Mouse (Mus musculus) lung, postnatal 4 days (tissue): ENCODE measurements around the gene Ctrc.

Experiments
- DNase-seq, 2 experiments: peaks; one replicate each; pipeline ENCODE4 v3.0.0; 2021

Gene Ctrc

DNA sequence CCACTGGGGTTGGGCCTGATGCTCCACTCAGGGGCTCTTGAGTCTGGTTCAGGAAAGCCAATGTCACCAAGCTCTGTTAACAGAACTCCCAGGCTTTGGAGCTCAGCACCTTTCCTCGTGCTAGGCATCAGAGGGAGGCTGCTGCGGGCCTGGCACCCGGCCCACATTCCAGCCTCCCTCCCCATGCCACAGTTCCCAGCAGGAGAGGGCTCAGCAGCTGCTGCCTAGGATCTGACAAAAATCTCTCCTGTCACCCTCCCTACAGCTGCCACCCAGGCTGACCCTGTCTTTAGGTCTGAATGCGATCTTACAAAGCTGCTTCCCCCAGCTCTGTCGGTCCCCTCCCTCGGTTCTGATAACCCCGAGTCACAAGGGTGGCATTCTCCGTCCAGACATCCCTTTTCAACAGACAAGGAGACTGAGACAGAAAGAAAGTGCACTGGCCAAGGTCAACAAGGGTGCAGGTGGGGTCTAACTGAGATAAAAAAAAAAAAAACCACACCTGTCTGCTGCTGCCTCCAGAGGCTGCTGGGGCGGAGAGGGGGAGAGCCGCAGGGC lies 20.9 kb upstream of the Ctrc start:
- peak; percentile 48 to 78 for DNase-seq

DNA sequence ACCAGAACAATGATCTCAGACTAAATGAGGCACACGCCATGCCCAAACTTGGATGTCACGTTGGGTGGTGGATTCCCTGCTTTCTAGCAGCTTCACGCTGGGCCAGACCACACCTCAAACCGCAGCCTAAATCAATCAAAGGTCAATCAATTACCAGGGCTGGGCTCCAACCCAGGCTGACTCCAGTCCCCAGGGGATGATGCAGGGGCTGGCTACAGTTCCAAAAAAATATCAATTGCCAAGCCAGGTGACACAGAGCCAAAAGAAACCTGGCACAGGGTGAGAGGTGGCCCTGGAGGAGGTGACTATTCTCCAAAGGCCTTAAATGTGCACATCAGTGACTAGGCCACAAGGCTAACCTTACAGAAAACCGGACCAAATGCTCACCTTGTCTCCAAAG lies 19.4 kb upstream of the Ctrc start:
- peak in 1 of 2 experiments; percentile 13 for DNase-seq

DNA sequence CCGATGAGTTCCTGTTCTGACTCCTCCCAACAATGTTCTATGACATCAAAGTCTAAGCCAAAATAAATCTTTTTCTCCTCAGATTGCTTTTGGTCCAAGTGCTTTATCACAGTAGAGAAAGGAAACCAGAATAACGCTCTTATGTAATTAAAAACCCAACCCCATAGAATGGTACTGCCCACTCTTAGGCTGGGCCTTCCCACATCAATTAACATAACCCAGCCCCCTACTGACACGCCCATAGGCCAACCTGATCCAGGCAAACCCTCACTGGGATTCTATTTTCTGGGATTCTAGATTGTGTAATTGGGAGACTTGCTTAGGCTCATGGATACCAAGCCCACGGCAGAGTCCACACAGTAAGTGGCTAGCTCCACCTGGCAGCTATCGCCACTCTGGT lies 18.8 kb upstream of the Ctrc start:
- peak in 1 of 2 experiments; percentile 15 for DNase-seq

DNA sequence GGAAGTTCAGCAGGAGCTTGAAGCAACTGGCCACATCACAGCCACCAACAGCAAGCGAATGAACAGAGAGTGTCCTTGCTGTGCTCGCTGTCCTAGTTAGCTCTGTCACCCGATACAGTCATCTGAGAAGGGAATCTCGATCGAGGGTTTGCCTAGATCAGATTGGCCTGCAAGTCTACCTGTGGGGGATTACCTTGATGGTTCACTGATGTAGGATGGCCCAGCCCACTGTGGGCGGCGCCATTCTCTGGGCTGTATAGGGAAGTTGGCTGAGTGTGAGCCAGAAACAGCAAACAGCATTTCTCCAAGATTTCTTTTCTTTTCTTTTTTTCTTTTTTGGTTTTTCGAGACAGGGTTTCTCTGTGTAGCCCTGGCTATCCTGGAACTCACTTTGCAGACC lies 18.3 kb upstream of the Ctrc start:
- DNase-seq, result peak in 1 of 2 experiments; percentile 16

GRCm38 (mm10) chr4:141863726-141864280 lies 17.6 kb upstream of the Ctrc start:
- peak in 1 of 2 experiments; percentile 18 for DNase-seq

GRCm38 (mm10) chr4:141862867-141863266 lies 16.7 kb upstream of the Ctrc start:
- DNase-seq, result no peak

DNA sequence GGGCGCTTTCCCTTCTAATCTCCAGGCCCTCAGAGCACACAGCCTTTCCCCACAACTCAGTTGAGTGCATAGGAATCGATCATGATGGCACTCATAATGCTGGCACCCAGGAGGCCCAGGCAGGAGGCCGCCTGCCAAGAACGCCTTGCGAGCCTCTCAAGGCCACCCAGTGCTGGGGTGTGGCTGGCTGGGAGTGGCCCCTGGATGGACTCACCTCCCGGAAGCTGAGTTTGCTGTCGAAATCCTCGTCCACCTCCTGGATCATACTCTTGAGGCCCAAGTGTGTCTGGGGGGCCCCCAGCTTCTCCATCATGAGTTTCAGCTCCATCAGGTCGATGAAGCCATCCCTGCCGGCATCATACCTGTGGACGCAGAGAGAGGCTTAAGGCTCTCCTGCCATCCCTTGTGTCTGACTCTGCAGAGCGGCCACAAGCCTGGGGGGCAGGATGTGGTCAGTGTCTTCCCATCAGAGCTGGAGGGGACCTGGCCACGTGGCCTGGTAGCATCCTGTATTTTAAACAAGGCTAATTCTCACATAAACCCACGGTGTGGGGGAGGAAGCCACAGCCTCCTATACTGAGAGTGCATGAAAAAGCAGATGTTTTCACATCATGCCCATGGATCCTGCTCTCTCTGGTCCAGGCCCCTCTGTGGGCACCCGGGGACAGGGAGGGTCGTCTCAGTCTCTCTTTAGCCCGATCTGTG lies 15.6 kb upstream of the Ctrc start:
- peak; percentile 37 to 76 for DNase-seq

GRCm38 (mm10) chr4:141860246-141860841 lies 14.2 kb upstream of the Ctrc start:
- DNase-seq, result no peak

DNA sequence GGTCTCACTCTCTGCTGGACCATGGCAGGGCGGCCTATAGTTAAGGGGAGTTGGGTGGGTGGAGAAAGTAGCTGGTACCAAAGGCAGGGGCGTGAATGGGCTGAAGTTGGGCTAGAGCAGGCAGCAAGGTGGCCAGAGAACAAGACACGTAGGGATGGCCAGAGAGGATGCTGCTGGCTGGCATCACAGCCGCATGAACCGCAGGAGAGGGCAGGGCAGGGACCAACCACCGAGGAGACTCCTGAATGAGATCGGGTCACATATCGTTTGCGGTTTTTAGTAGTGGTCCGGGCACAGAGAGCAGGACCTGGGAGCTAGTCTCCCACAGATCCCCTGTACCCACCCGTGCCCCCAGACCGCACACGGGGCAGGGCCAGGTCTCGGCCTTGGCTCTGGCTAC lies 13.2 kb upstream of the Ctrc start:
- no peak for DNase-seq

GRCm38 (mm10) chr4:141858501-141858900 lies 12.3 kb upstream of the Ctrc start:
- DNase-seq, result peak in 1 of 2 experiments; percentile 51

- peak; percentile 79 to 86 for DNase-seq
These were observed 11.3 kb upstream of the Ctrc start for GRCm38 (mm10) chr4:141857422-141857930.

GRCm38 (mm10) chr4:141853437-141853836 lies 7.3 kb upstream of the Ctrc start:
- peak; percentile 32 to 59 for DNase-seq

DNA sequence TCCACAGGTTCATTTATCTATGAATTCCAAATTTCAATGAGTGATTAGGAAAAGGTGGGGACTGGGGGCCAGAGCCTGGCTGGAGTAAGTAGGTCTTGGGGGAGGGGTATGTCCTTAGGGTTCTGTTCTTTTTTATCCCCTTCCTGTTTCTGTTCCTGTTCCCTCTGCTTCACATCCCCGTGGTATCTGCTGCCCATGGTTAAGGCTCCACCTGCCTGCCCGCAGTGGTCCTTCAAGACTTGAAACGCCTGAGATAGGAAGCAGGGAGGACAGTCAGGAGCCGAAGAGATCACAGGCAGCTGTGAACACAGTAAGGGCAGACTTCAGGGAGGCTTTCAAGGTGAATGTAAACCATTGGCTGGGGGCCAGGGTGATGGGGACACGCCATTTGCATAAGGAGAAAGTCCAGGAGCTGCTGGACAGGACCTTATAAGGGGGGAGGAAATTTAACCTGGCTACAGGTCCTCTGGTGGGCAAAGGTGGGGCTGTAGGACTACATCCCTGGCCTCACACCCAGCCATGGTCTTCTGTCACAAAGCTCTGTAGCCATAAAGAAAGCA lies 11.5 kb downstream of the Ctrc start:
- DNase-seq, result no peak

DNA sequence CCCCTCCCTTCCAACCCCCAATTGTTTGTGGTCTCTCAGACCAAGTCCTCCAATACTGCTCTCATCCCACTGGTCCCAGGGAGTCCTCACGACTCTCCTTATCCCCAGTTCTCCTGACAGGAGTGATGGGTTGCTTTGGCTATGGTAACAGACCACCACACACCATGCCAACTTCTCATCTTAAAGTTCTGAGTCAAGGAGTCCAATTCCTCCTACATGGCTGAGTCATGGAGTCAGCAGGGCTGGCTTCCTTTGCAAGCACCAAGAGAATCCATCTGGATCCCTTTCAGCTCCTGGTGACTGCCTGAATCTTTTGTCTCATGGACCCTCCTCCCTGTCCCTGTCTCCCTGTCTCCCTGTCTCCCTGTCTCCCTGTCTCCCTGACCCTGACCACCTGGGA lies 12.2 kb downstream of the Ctrc start:
- DNase-seq, result no peak

DNA sequence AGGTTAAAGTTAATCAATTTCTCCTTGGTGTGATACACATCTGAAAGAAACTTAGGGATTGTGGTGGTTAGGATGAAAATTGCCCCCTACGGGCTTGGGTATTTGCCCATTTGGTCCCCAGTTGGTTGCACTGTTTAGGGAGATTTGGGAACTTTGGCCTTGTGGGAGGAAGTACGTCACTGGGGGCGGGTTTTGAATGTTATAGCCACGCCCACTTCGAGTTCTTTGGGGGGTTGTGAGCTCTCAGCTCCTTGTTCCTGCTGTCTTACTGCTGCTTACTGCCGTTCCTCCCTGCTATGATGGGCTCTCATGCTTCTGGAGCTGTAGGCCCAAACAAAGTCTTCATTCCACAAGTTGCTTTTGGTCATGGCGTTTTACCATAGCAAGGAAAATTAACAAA lies 14.8 kb downstream of the Ctrc start:
- no peak for DNase-seq

DNA sequence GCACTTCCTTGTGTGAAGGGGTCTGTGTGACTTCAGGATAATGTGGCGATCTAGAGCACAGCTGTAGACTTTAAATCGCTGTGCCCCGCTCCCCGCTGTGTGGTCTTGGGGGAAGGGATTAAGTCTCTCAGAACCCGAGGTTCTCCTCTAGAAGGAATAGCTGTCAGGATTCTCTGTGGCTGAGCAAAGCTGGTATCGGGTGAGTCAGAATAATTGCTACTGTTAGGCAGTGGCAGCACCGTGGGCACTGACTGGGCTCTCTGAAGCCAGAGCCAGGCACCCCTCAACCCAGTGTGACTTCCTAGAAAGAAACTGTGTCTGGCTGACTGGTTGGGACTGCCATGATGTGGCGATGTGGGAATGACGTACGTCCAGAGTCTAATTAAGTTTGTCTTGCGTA lies 15.8 kb downstream of the Ctrc start:
- DNase-seq, result no peak

DNA sequence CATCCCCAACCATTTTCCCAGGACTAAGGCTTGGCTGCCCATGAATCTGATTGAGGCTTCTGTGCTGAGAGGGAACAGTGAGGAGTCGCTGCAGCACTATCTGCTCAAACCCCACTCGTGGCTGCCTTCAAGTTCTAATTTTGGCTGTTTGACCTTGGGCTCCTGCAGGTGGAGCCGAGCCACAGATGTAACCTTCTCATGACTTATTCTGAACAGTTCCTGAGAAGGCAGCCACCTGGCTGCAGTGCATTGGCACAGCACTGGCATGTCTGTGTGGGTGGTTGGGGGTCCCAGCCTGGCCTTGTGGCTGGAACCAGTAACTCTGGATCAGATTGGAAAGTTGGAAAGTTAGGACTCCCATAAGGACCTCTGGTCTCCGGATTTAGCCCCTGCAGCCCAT lies 18.0 kb downstream of the Ctrc start:
- DNase-seq, result no peak

DNA sequence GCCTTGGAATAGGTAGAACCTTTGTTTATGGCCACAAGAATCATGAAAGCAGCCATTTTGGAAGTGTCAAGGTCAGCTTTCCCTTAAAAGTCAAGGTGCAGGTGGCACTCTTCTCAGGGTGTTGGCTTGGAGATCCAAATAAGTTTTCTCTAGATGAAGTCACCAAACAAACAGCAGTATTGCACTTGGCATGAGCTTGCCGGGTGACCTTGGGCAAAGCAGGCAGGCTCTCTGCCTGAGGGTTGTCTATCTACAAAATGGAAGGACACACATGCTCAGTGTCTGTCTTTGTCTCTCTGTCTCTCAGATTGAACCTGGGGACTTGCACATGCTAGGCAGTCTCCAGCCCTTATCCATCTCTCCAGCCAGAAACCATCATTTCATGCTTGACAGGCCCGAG lies 18.8 kb downstream of the Ctrc start:
- DNase-seq, result no peak

DNA sequence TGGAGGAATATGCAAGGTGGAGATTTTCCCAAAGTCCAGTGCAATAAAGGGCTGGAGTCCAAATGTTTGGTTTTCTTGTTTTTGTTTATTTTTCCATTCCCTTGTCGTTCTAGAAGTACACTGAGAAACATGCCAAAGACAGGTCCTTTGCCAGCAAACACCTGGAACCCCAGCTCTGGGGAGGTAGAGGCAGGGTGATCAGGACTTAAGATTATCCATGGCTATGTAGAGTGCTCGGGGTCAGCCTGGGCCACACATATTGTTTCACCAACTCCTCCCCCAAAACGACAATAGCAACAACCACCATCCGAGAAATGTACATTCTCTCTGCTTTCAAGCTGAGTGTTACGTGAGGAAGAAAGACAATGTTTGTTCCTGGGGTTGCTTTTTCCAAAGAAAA lies 20.1 kb downstream of the Ctrc start, which contains the start of gene Cela2a:
TSS of gene Cela2a (minus strand) at position 101 of the 400 bp plus-strand sequence.
- no peak for DNase-seq

DNA sequence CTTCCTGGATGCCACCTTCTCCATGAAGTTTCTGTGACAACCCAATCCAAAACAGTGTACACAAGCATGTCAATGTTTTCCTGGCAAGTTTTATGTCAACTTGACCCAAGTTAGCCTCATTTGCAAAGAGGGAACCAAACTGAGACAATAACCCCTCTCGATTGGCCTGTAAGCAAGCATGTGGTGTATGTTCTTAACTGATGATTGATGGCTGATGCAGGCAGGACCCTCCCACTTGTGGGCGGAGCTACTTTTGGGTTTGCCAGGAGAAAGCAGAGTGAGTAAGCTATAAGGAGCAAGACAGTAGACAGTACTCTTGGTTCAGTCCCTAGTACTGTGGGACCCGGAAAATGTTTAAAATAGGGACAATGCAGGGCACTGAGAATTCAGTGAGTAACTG lies 23.2 kb downstream of the Ctrc start:
- DNase-seq, result peak; percentile 33 to 36

DNA sequence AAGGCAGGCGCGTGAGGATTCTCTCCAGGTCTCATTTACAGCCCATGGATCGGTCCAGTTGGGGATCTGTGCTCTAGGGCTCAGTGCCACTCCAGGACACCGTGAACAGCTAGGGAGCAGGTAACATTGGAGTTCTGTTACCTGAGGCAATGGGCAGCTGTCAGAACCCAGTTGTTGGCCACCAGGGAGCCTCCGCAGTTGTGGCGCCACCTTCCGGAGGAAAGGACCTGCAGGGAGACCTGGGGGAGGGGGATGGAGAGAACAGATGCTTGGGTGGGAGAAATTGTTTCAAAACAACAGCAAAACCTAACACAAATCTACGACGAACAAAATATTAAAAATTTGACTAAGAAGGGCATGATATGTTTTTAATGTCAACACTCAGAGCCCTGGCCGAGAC lies 24.1 kb downstream of the Ctrc start:
- peak; percentile 29 to 40 for DNase-seq

DNA sequence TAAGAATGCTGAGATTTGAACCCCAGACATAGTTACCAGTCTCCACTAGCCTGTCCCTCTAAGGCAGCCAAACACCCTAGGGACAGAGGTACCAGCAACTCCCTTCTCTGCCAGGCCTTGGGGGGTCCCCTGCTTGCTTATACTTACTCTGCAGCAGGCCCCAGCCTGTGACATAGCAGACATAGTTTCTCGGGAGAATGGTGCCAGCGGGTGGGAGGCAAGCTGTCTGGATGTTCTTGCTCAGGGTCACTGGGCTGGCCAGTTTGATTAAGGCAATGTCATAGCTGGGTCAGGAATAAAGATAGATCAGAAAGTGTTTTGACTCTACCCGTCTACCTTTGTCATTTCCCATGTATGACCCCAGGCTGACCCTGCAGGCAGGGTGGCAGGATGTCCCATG lies 25.0 kb downstream of the Ctrc start:
- DNase-seq, result peak in 1 of 2 experiments; percentile 15

DNA sequence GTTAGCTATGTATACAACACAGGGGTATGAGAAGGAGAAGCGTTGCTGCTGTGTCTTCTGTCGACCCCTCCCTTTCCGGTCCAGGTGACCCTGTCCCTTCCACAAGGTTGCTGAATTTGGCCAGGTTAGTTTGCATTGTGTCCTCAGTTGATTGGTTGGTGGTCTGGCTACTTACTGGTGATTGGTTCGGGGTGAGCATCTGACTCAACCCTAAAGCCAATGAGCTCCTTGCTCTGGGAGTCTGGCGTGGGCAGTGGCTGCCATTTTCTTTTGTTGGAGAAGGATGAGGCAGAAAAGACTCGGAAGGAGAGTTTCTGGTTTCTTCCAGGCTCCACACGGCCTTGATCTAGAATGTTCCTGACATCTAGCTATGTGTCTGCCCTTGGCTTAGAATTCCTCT lies 26.8 kb downstream of the Ctrc start:
- peak in 1 of 2 experiments; percentile 2 for DNase-seq
